11 mouse cellular contexts compared by ENCODE assay signal in genomic region chr2:71982868-71983597, GRCm38 (mm10). TPM values are rescaled to one million over a fixed set of nuclear protein-coding genes. Genes with fewer than 3 reads are reported as not detected.
DNase-seq lines count a peak whose midpoint lies in the region; ATAC-seq and TF ChIP-seq lines count a peak whose summit lies in the region.
"Had no signal": no experiment of that assay in that cellular context is flagged by ENCODE, and none has a peak within 500 bp of the region (broad histone marks: within the 10 kb centered on the region; RNA-seq: fewer than 3 reads in every experiment).

No protein-coding gene starts in this region.

- TF ChIP-seq EP300 in stomach, postnatal 0 days (optimal IDR thresholded peaks at IDR 0.05), result no peak

- H3K9me3 ChIP-seq in hindbrain, embryonic 16.5 days (ENCODE audit: control insufficient read depth, low read length), result no peaks in the 10 kb centered on the region
- no peaks in the 10 kb centered on the region for H3K9me3 ChIP-seq in hindbrain, embryonic 10.5 days
- no peaks in the 10 kb centered on the region for H3K9me3 ChIP-seq in stomach, embryonic 16.5 days (replicated peaks; ENCODE audit: control insufficient read depth, low read length)
- H3K9me3 ChIP-seq in stomach, postnatal 0 days (ENCODE audit: control insufficient read depth, low read length), result no peaks in the 10 kb centered on the region
- no peaks in the 10 kb centered on the region for H3K9me3 ChIP-seq in liver, embryonic 11.5 days (ENCODE audit: control insufficient read depth, low read length)
- H3K9me3 ChIP-seq: embryonic facial prominence, embryonic 15.5 days; G1E; megakaryocyte, embryonic 14.5 days had no signal

- H3K9ac ChIP-seq in hindbrain, embryonic 16.5 days (ENCODE audit: low read depth, low read length), result no peak overlapping the region
- no peak overlapping the region for H3K9ac ChIP-seq in stomach, embryonic 16.5 days (ENCODE audit: low read length)
- no peak overlapping the region for H3K9ac ChIP-seq in stomach, postnatal 0 days (ENCODE audit: low read length)
- H3K9ac ChIP-seq in liver, embryonic 11.5 days (ENCODE audit: low read depth, low read length), result no peak overlapping the region
- H3K9ac ChIP-seq: embryonic facial prominence, embryonic 15.5 days had no signal

- H3K4me3 ChIP-seq in hindbrain, embryonic 16.5 days (ENCODE audit: low read length), result no peak overlapping the region
- H3K4me3 ChIP-seq in hindbrain, embryonic 10.5 days, result no peak overlapping the region
- H3K4me3 ChIP-seq in stomach, embryonic 16.5 days (replicated peaks; ENCODE audit: low read length), result no peak overlapping the region
- H3K4me3 ChIP-seq in stomach, postnatal 0 days (ENCODE audit: low read depth, low read length), result no peak overlapping the region
- H3K4me3 ChIP-seq in liver, embryonic 11.5 days (ENCODE audit: low read depth, low read length), result no peak overlapping the region
- H3K4me3 ChIP-seq: embryonic facial prominence, embryonic 15.5 days; gastrocnemius, adult 2 months; megakaryocyte, embryonic 14.5 days had no signal

- no peak for ATAC-seq in hindbrain, embryonic 16.5 days
- ATAC-seq in stomach, embryonic 16.5 days (ENCODE audit: insufficient read depth, low FRiP score), result 0 out of 2 replicates have a peak, but pooled peaks have one; percentile 7
- no peak for ATAC-seq in stomach, postnatal 0 days (ENCODE audit: low FRiP score, low TSS enrichment)
- peak; percentile 72 for ATAC-seq in liver, embryonic 11.5 days (replicated peaks; ENCODE audit: low FRiP score)

- H3K27me3 ChIP-seq in hindbrain, embryonic 16.5 days (replicated peaks; ENCODE audit: control insufficient read depth, insufficient read depth, low read length), result no peaks in the 10 kb centered on the region
- H3K27me3 ChIP-seq in hindbrain, embryonic 10.5 days (ENCODE audit: insufficient read depth, poor library complexity, severe bottlenecking), result peaks cover 44% of the 10 kb centered on the region
- no peaks in the 10 kb centered on the region; the same call in 1 of the 2 replicates for H3K27me3 ChIP-seq in stomach, embryonic 16.5 days (ENCODE audit: control insufficient read depth, insufficient read depth, low read length)
- H3K27me3 ChIP-seq in stomach, postnatal 0 days (ENCODE audit: control insufficient read depth, insufficient read depth, low read length), result no peaks in the 10 kb centered on the region
- H3K27me3 ChIP-seq in liver, embryonic 11.5 days (replicated peaks; ENCODE audit: control insufficient read depth, insufficient read depth, low read length), result peaks cover 29% of the 10 kb centered on the region

- H3K27ac ChIP-seq in hindbrain, embryonic 16.5 days (ENCODE audit: low read depth, low read length), result no peak overlapping the region
- no peak overlapping the region for H3K27ac ChIP-seq in hindbrain, embryonic 10.5 days
- no peak overlapping the region for H3K27ac ChIP-seq in stomach, embryonic 16.5 days (ENCODE audit: low read length)
- H3K27ac ChIP-seq in stomach, postnatal 0 days (replicated peaks), result no peak overlapping the region
- no peak overlapping the region for H3K27ac ChIP-seq in liver, embryonic 11.5 days (ENCODE audit: low read depth, low read length)
- H3K27ac ChIP-seq: embryonic facial prominence, embryonic 15.5 days; gastrocnemius, adult 2 months had no signal

- H3K36me3 ChIP-seq in hindbrain, embryonic 16.5 days (ENCODE audit: control insufficient read depth, insufficient read depth, low read length), result no peaks in the 10 kb centered on the region
- H3K36me3 ChIP-seq in hindbrain, embryonic 10.5 days, result no peaks in the 10 kb centered on the region
- H3K36me3 ChIP-seq in stomach, embryonic 16.5 days (ENCODE audit: control insufficient read depth, insufficient read depth, low read length), result no peaks in the 10 kb centered on the region
- no peaks in the 10 kb centered on the region for H3K36me3 ChIP-seq in stomach, postnatal 0 days (ENCODE audit: control insufficient read depth, insufficient read depth, low read length)
- no peaks in the 10 kb centered on the region for H3K36me3 ChIP-seq in liver, embryonic 11.5 days (ENCODE audit: control insufficient read depth, insufficient read depth, low read length)
- H3K36me3 ChIP-seq: embryonic facial prominence, embryonic 15.5 days; G1E had no signal

- TF ChIP-seq CTCF in stomach, postnatal 0 days (IDR thresholded peaks at IDR 0.05; ENCODE audit: low read depth), result no peak

- WGBS in hindbrain, embryonic 16.5 days, result 58% methylated on average over 10 of the region's 10 CpGs
- 69% methylated on average over 10 of the region's 10 CpGs for WGBS in hindbrain, embryonic 10.5 days
- 53% methylated on average over 10 of the region's 10 CpGs for WGBS in stomach, embryonic 16.5 days
- WGBS in stomach, postnatal 0 days, result 60% methylated on average over 10 of the region's 10 CpGs
- 56% methylated on average over 10 of the region's 10 CpGs for WGBS in liver, embryonic 11.5 days

- DNase-seq in hindbrain, embryonic 10.5 days (ENCODE audit: low spot score), result no peak
- DNase-seq in stomach, postnatal 0 days (ENCODE audit: low spot score), result no peak
- no peak for DNase-seq in liver, embryonic 11.5 days (ENCODE audit: low spot score)
- DNase-seq in thymus, postnatal 36 days, result no peak
- DNase-seq in layer of hippocampus, adult 8-10 months (ENCODE audit: low spot score in 2 of 2), result no peak
- DNase-seq: gastrocnemius, adult 2 months had no signal

- H3K4me1 ChIP-seq in hindbrain, embryonic 16.5 days (ENCODE audit: control insufficient read depth, insufficient read depth, low read depth, low read length), result peaks cover 5% of the 10 kb centered on the region
- H3K4me1 ChIP-seq in hindbrain, embryonic 10.5 days (replicated peaks), result peaks cover 24% of the 10 kb centered on the region
- peaks cover 6% of the 10 kb centered on the region; the same call in 1 of the 2 replicates for H3K4me1 ChIP-seq in stomach, embryonic 16.5 days (ENCODE audit: control insufficient read depth, insufficient read depth, low read length)
- no peaks in the 10 kb centered on the region for H3K4me1 ChIP-seq in stomach, postnatal 0 days (replicated peaks; ENCODE audit: control insufficient read depth, insufficient read depth)
- no peaks in the 10 kb centered on the region; the same call in 1 of the 2 replicates for H3K4me1 ChIP-seq in liver, embryonic 11.5 days (replicated peaks; ENCODE audit: control insufficient read depth, insufficient read depth, low read length)
- H3K4me1 ChIP-seq: embryonic facial prominence, embryonic 15.5 days had no signal

- peak overlapping the region; percentile 35 for H3K4me2 ChIP-seq in hindbrain, embryonic 16.5 days (ENCODE audit: low read length)
- H3K4me2 ChIP-seq in stomach, embryonic 16.5 days (ENCODE audit: low read depth, low read length), result no peak overlapping the region
- H3K4me2 ChIP-seq in stomach, postnatal 0 days (replicated peaks; ENCODE audit: low read depth), result no peak overlapping the region
- H3K4me2 ChIP-seq in liver, embryonic 11.5 days, result 0 out of 2 replicates have a peak overlapping the region, but pooled peaks have one; percentile 0
- H3K4me2 ChIP-seq: embryonic facial prominence, embryonic 15.5 days had no signal

RNA-seq across cellular contexts. Expression of gene Rapgef4, which starts 2.0 kb away (rescaled TPM):
- polyA plus RNA-seq in hindbrain, embryonic 16.5 days (2015; fragmentation: Nextera tagmentation; extraction: Ambion mirVana), result 38.6 and 41.3 TPM in 2 replicates
- polyA plus RNA-seq in hindbrain, embryonic 10.5 days (2016; fragmentation: Nextera tagmentation; extraction: Ambion mirVana), result 2.9 and 3.3 TPM in 2 replicates
- polyA plus RNA-seq in stomach, embryonic 16.5 days (2015; fragmentation: Nextera tagmentation; extraction: Ambion mirVana), result 3.6 and 5.6 TPM in 2 replicates
- 3.5 and 3.6 TPM in 2 replicates for polyA plus RNA-seq in stomach, postnatal 0 days (2015; fragmentation: Nextera tagmentation; extraction: Ambion mirVana)
- 3.9 and 4.2 TPM in 2 replicates for polyA plus RNA-seq in liver, embryonic 11.5 days (2014; fragmentation: Nextera tagmentation; extraction: Ambion mirVana)
- 100 to 1,000 TPM; 363 to 430 (median 401) TPM for total RNA-seq in layer of hippocampus, adult 8-10 months (2022)
- polyA plus RNA-seq: G1E had no signal

Comparison
In these comparisons a context has a peak if more than half of its experiments do, and no peak if none do; other contexts are left out.
1. ATAC-seq: peak in stomach, embryonic 16.5 days (single experiment) and liver, embryonic 11.5 days (single experiment); none in hindbrain, embryonic 16.5 days (single experiment) and stomach, postnatal 0 days (single experiment).
2. H3K4me2 ChIP-seq: peak in hindbrain, embryonic 16.5 days (single experiment) and liver, embryonic 11.5 days (single experiment); none in stomach, embryonic 16.5 days (single experiment) and stomach, postnatal 0 days (single experiment).